Mouse (Mus musculus): ENCODE results near the gene Rpe. TPM values are rescaled to one million over a fixed set of nuclear protein-coding genes. Genes with fewer than 3 reads are reported as not detected.

Rpe gene
- total and polyA plus RNA-seq, 3 experiments, result 31.8 to 32.2 TPM; not detected in 1

DNA sequence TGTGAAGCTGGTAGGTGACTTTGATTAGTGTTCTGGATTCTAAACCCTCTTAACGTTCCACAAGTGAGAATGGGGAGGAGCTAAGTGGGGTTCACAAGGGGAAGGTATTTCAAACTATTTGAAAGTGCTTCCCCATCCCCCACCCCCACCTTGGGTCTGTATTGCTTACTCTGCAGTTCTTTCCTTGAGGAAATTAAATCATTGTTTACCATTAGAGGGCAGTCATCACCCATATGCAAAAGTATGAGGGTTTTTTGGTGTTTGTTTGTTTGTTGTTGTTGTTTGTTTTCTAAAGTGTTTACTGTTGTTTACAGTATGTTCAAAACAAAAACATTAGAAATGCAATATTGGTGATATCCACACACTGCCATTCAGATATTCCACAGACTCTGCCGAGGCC is 22.0 kb upstream of the Rpe start:
- 0 out of 2 replicates have a peak, but pooled peaks have one; percentile 55 for TF ChIP-seq MAFK (IDR thresholded peaks at IDR 0.05; ENCODE audit: borderline replicate concordance, low read depth, low read length)
- no peak for TF ChIP-seq KAT2A (conservative IDR thresholded peaks at IDR 0.05; ENCODE audit: low read depth, low read length)
- peak in 1 of 3 experiments; percentile 26; a peak in 2 of 6 replicates for TF ChIP-seq CTCF (IDR thresholded peaks at IDR 0.05 in 2 of 3, conservative IDR thresholded peaks at IDR 0.05 in 1 of 3; ENCODE audit: control insufficient read depth in 1 of 3, insufficient read depth in 1 of 3, low read depth in 2 of 3, low read length in 3 of 3, poor library complexity in 1 of 3, severe bottlenecking in 1 of 3)
- peak; percentile 32 for TF ChIP-seq RAD21 (IDR thresholded peaks at IDR 0.05; ENCODE audit: low read depth, low read length)
- TF ChIP-seq JUND (IDR thresholded peaks at IDR 0.05; ENCODE audit: low read depth, low read length), result no peak
- peak; percentile 19; the same call in 1 of the 2 replicates for TF ChIP-seq SMC3 (IDR thresholded peaks at IDR 0.05; ENCODE audit: low read depth, low read length)
- TF ChIP-seq CHD1 (IDR thresholded peaks at IDR 0.05; ENCODE audit: low read depth, low read length), result no peak
- TF ChIP-seq GABPA (IDR thresholded peaks at IDR 0.05; ENCODE audit: low read depth, low read length), result no peak
- TF ChIP-seq MAZ (IDR thresholded peaks at IDR 0.05; ENCODE audit: low read depth, low read length), result no peak
- no peak for DNase-seq (ENCODE audit: low read depth, low spot score)

DNA sequence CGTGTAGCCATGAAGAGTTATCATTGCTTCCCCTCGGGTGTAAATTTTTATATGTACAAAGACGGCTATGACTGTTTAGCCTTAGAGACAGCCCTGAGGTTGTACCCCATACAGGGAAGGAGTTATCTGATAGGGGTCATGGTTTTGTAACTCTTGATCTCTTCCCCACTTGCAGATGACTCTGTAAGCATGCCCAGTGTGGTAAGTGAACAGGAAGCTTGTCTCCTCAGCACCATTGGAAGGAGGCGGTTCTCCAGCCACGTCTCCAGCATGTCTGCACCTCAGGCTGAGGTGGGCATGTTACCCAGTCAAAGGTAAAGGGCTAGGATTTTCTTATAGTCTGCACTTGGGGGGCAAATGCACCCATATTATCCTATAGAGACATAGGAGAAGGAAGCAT is 17.7 kb upstream of the Rpe start:
- TF ChIP-seq MAX (IDR thresholded peaks at IDR 0.05; ENCODE audit: low read length), result no peak
- TF ChIP-seq HCFC1 (IDR thresholded peaks at IDR 0.05; ENCODE audit: low read depth, low read length), result no peak
- TF ChIP-seq MAFK (IDR thresholded peaks at IDR 0.05; ENCODE audit: borderline replicate concordance, low read depth, low read length), result no peak
- no peak for TF ChIP-seq ELF1 (IDR thresholded peaks at IDR 0.05; ENCODE audit: low read depth, low read length)
- Histone ChIP-seq H3K27ac (ENCODE audit: control insufficient read depth, low read depth, low read length) (no peak overlapping the region), H3K27me3 (ENCODE audit: control insufficient read depth in 1 of 2, insufficient read depth in 2 of 2, low read length in 2 of 2) (no peaks in the 10 kb centered on the region; a peak in 1 of 4 replicates), H3K4me3 (ENCODE audit: control insufficient read depth in 1 of 2, insufficient read depth in 1 of 2, low read depth in 2 of 2, low read length in 2 of 2) (no peak overlapping the region), H3K9ac (ENCODE audit: control insufficient read depth, low read depth, low read length, poor library complexity, severe bottlenecking) (no peak overlapping the region), H3K9me3 (replicated peaks; ENCODE audit: insufficient read depth, low read length) (no peaks in the 10 kb centered on the region), H3K79me2 (ENCODE audit: control insufficient read depth, insufficient read depth, low read length, poor library complexity) (no peaks in the 10 kb centered on the region), H3K4me1 (ENCODE audit: control insufficient read depth in 1 of 2, insufficient read depth in 2 of 2, low read length in 2 of 2) (no peaks in the 10 kb centered on the region), H3K36me3 (ENCODE audit: control insufficient read depth in 1 of 2, insufficient read depth in 2 of 2, low read length in 2 of 2) (no peaks in the 10 kb centered on the region)
- DNase-seq (ENCODE audit: low read depth, low spot score), result no peak

More for the DNA sequence above, 22.0 kb upstream of the Rpe start:
- no peaks in the 10 kb centered on the region for H3K9me3 ChIP-seq (replicated peaks; ENCODE audit: insufficient read depth, low read length)
- no peaks in the 10 kb centered on the region for H3K4me1 ChIP-seq (ENCODE audit: control insufficient read depth in 1 of 2, insufficient read depth in 2 of 2, low read length in 2 of 2)
- H3K4me3 ChIP-seq (ENCODE audit: control insufficient read depth in 1 of 2, insufficient read depth in 1 of 2, low read depth in 2 of 2, low read length in 2 of 2), result no peak overlapping the region
- H3K27ac ChIP-seq (ENCODE audit: control insufficient read depth, low read depth, low read length), result no peak overlapping the region
- H3K79me2 ChIP-seq (ENCODE audit: control insufficient read depth, insufficient read depth, low read length, poor library complexity), result no peaks in the 10 kb centered on the region
- H3K36me3 ChIP-seq (ENCODE audit: control insufficient read depth in 1 of 2, insufficient read depth in 2 of 2, low read length in 2 of 2), result no peaks in the 10 kb centered on the region
- no peak overlapping the region for H3K9ac ChIP-seq (ENCODE audit: control insufficient read depth, low read depth, low read length, poor library complexity, severe bottlenecking)
- H3K27me3 ChIP-seq (ENCODE audit: control insufficient read depth in 1 of 2, insufficient read depth in 2 of 2, low read length in 2 of 2), result no peaks in the 10 kb centered on the region; a peak in 2 of 4 replicates

DNA sequence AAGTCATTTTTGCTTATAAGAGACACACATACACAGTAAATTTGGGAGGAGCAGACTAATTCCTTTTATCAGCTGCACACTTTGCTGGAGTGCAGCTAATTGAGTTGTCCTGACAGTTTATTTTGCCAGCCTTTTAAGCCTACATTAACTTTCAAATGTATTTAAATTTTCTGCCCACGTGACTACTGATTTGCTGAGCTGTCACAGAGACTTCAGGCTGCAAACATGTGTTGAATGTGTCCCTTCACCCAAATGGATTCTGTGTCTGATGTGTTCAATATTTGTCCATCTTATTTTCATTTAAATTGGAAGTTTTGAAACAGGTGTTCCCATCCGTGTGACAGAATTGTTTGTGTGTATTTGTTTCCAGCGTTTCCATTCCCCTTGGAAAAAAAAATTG is 8.9 kb upstream of the Rpe start:
- Histone ChIP-seq H3K9ac (ENCODE audit: control insufficient read depth, low read depth, low read length, poor library complexity, severe bottlenecking) (no peak overlapping the region), H3K4me1 (ENCODE audit: control insufficient read depth in 1 of 2, insufficient read depth in 2 of 2, low read length in 2 of 2) (no peaks in the 10 kb centered on the region), H3K79me2 (ENCODE audit: control insufficient read depth, insufficient read depth, low read length, poor library complexity) (no peaks in the 10 kb centered on the region), H3K4me3 (ENCODE audit: control insufficient read depth in 1 of 2, insufficient read depth in 1 of 2, low read depth in 2 of 2, low read length in 2 of 2) (no peak overlapping the region), H3K36me3 (ENCODE audit: control insufficient read depth in 1 of 2, insufficient read depth in 2 of 2, low read length in 2 of 2) (no peaks in the 10 kb centered on the region), H3K27ac (ENCODE audit: control insufficient read depth, low read depth, low read length) (no peak overlapping the region), H3K27me3 (ENCODE audit: control insufficient read depth in 1 of 2, insufficient read depth in 2 of 2, low read length in 2 of 2) (peaks cover 0 to 4% of the 10 kb centered on the region in 2 experiments), H3K9me3 (replicated peaks; ENCODE audit: insufficient read depth, low read length) (no peaks in the 10 kb centered on the region)
- TF ChIP-seq MAZ (IDR thresholded peaks at IDR 0.05; ENCODE audit: low read depth, low read length) (no peak), USF1 (IDR thresholded peaks at IDR 0.05; ENCODE audit: low read depth, low read length) (peak; percentile 67), USF2 (IDR thresholded peaks at IDR 0.05; ENCODE audit: borderline replicate concordance in 1 of 2, insufficient read depth in 1 of 2, low read depth in 1 of 2, low read length in 2 of 2) (0 out of 4 replicates have a peak, but pooled peaks of 1 of the 2 experiments have one; percentile 8)
- no peak for DNase-seq (ENCODE audit: low read depth, low spot score)
